Mouse (Mus musculus): ENCODE measurements at regions not wholly inside any gene's neighbourhood (a gene's known extent, or its start where the extent isn't known, plus 50 kb on each side); places are given as distances from the start of the nearest gene placed in this dataset.

- TF ChIP-seq CTCF (conservative IDR thresholded peaks at IDR 0.05; ENCODE audit: low read length) (no peak), NANOG (IDR thresholded peaks at IDR 0.05; ENCODE audit: borderline replicate concordance, low read length) (no peak)
These were observed 131.5 kb upstream of the Plcz1 start for GRCm38 (mm10) chr6:140172716-140173115.
